Mouse (Mus musculus): ENCODE results near the gene Slx4ip.

GRCm38 (mm10) chr2:137013811-137014350, 122.9 kb downstream of the Slx4ip start:
- TF ChIP-seq CTCF (IDR thresholded peaks at IDR 0.05; ENCODE audit: extremely low read depth, insufficient read depth, insufficient read length, insufficient replicate concordance) (no peak), POLR2A (IDR thresholded peaks at IDR 0.05; ENCODE audit: low read depth, low read length) (no peak)
